Mouse (Mus musculus): ENCODE data around the gene Bnc1. TPM values are rescaled to one million over a fixed set of nuclear protein-coding genes. Genes with fewer than 3 reads are reported as not detected.

The Bnc1 gene
- total and polyA plus RNA-seq, 2 experiments: 0.04 to 0.09 TPM

- Histone ChIP-seq H3K27me3 (ENCODE audit: control insufficient read depth, insufficient read depth, low read length) (no peaks in the 10 kb centered on the region; the same call in 1 of the 2 replicates), H3K9ac (ENCODE audit: low read depth, low read length) (no peak overlapping the region), H3K36me3 (ENCODE audit: control insufficient read depth, insufficient read depth, low read length) (no peaks in the 10 kb centered on the region), H3K79me2 (ENCODE audit: control insufficient read depth, insufficient read depth, low read length) (no peaks in the 10 kb centered on the region), H3K4me1 (ENCODE audit: control insufficient read depth, insufficient read depth, low read length) (no peaks in the 10 kb centered on the region), H3K4me3 (ENCODE audit: insufficient read depth, low read depth, low read length) (no peak overlapping the region), H3K27ac (replicated peaks; ENCODE audit: insufficient read depth, low read depth, low read length) (no peak overlapping the region)
- no peak for DNase-seq (ENCODE audit: extremely low read depth, low read depth, low spot score)
- WGBS: 90% methylated on average over 2 of the region's 2 CpGs
- TF ChIP-seq CTCF (IDR thresholded peaks at IDR 0.05; ENCODE audit: low read depth, low read length): no peak
- TF ChIP-seq POLR2A (IDR thresholded peaks at IDR 0.05; ENCODE audit: extremely low read depth, insufficient read depth, low read length): no peak
Observed at GRCm38 (mm10) chr7:82018031-82018430, 25.9 kb upstream of the Bnc1 start.

- H3K79me2 ChIP-seq (ENCODE audit: control insufficient read depth, insufficient read depth, low read length): no peaks in the 10 kb centered on the region
- no peak overlapping the region for H3K27ac ChIP-seq (replicated peaks; ENCODE audit: insufficient read depth, low read depth, low read length)
- H3K36me3 ChIP-seq (ENCODE audit: control insufficient read depth, insufficient read depth, low read length): no peaks in the 10 kb centered on the region
- TF ChIP-seq CTCF (IDR thresholded peaks at IDR 0.05; ENCODE audit: low read depth, low read length): no peak
- TF ChIP-seq POLR2A (IDR thresholded peaks at IDR 0.05; ENCODE audit: extremely low read depth, insufficient read depth, low read length): no peak
- H3K9ac ChIP-seq (ENCODE audit: low read depth, low read length): no peak overlapping the region
- no peaks in the 10 kb centered on the region; the same call in 1 of the 2 replicates for H3K27me3 ChIP-seq (ENCODE audit: control insufficient read depth, insufficient read depth, low read length)
- H3K4me1 ChIP-seq (ENCODE audit: control insufficient read depth, insufficient read depth, low read length): no peaks in the 10 kb centered on the region
- 10% methylated on average over 25 of the region's 25 CpGs for WGBS
- no peak overlapping the region for H3K4me3 ChIP-seq (ENCODE audit: insufficient read depth, low read depth, low read length)
- DNase-seq (ENCODE audit: extremely low read depth, low read depth, low spot score): no peak
Observed at GRCm38 (mm10) chr7:82016751-82017710, 24.9 kb upstream of the Bnc1 start.

- no peaks in the 10 kb centered on the region for H3K4me1 ChIP-seq (ENCODE audit: control insufficient read depth, insufficient read depth, low read length)
- no peak overlapping the region for H3K4me3 ChIP-seq (ENCODE audit: insufficient read depth, low read depth, low read length)
- H3K79me2 ChIP-seq (ENCODE audit: control insufficient read depth, insufficient read depth, low read length): no peaks in the 10 kb centered on the region
- WGBS: 6% methylated on average over 13 of the region's 13 CpGs
- no peaks in the 10 kb centered on the region for H3K36me3 ChIP-seq (ENCODE audit: control insufficient read depth, insufficient read depth, low read length)
- no peak for DNase-seq (ENCODE audit: extremely low read depth, low read depth, low spot score)
- TF ChIP-seq POLR2A (IDR thresholded peaks at IDR 0.05; ENCODE audit: extremely low read depth, insufficient read depth, low read length) (no peak), CTCF (IDR thresholded peaks at IDR 0.05; ENCODE audit: low read depth, low read length) (no peak)
- no peaks in the 10 kb centered on the region; the same call in 1 of the 2 replicates for H3K27me3 ChIP-seq (ENCODE audit: control insufficient read depth, insufficient read depth, low read length)
- H3K9ac ChIP-seq (ENCODE audit: low read depth, low read length): no peak overlapping the region
- H3K27ac ChIP-seq (replicated peaks; ENCODE audit: insufficient read depth, low read depth, low read length): no peak overlapping the region
Observed at GRCm38 (mm10) chr7:82012472-82012871, 20.4 kb upstream of the Bnc1 start.

GRCm38 (mm10) chr7:82011534-82012401 lies 19.7 kb upstream of the Bnc1 start:
- 44% methylated on average over 19 of the region's 19 CpGs for WGBS
- DNase-seq (ENCODE audit: extremely low read depth, low read depth, low spot score): no peak
- Histone ChIP-seq H3K36me3 (ENCODE audit: control insufficient read depth, insufficient read depth, low read length) (no peaks in the 10 kb centered on the region), H3K4me1 (ENCODE audit: control insufficient read depth, insufficient read depth, low read length) (no peaks in the 10 kb centered on the region), H3K27ac (replicated peaks; ENCODE audit: insufficient read depth, low read depth, low read length) (no peak overlapping the region), H3K27me3 (ENCODE audit: control insufficient read depth, insufficient read depth, low read length) (no peaks in the 10 kb centered on the region; the same call in 1 of the 2 replicates), H3K4me3 (ENCODE audit: insufficient read depth, low read depth, low read length) (no peak overlapping the region), H3K9ac (ENCODE audit: low read depth, low read length) (no peak overlapping the region), H3K79me2 (ENCODE audit: control insufficient read depth, insufficient read depth, low read length) (no peaks in the 10 kb centered on the region)
- TF ChIP-seq POLR2A (IDR thresholded peaks at IDR 0.05; ENCODE audit: extremely low read depth, insufficient read depth, low read length) (no peak), CTCF (IDR thresholded peaks at IDR 0.05; ENCODE audit: low read depth, low read length) (no peak)

GRCm38 (mm10) chr7:82007151-82007550 lies 15.1 kb upstream of the Bnc1 start:
- Histone ChIP-seq H3K36me3 (ENCODE audit: control insufficient read depth, insufficient read depth, low read length) (no peaks in the 10 kb centered on the region), H3K9ac (ENCODE audit: low read depth, low read length) (no peak overlapping the region), H3K4me1 (ENCODE audit: control insufficient read depth, insufficient read depth, low read length) (no peaks in the 10 kb centered on the region), H3K27ac (replicated peaks; ENCODE audit: insufficient read depth, low read depth, low read length) (no peak overlapping the region), H3K27me3 (ENCODE audit: control insufficient read depth, insufficient read depth, low read length) (no peaks in the 10 kb centered on the region), H3K4me3 (ENCODE audit: insufficient read depth, low read depth, low read length) (no peak overlapping the region), H3K79me2 (ENCODE audit: control insufficient read depth, insufficient read depth, low read length) (no peaks in the 10 kb centered on the region)
- no peak for DNase-seq (ENCODE audit: extremely low read depth, low read depth, low spot score)
- no peak for TF ChIP-seq POLR2A (IDR thresholded peaks at IDR 0.05; ENCODE audit: extremely low read depth, insufficient read depth, low read length)
- no peak for TF ChIP-seq CTCF (IDR thresholded peaks at IDR 0.05; ENCODE audit: low read depth, low read length)
- 58% methylated on average over 2 of the region's 2 CpGs for WGBS

All from liver, adult 2 months (tissue).